Mouse (Mus musculus) lung, adult 2 months (tissue): ENCODE results near the gene Tjp2. TPM values are rescaled to one million over a fixed set of nuclear protein-coding genes. Genes with fewer than 3 reads are reported as not detected.

ENCODE experiments used
- DNase-seq: peaks from one replicate; pipeline ENCODE4 v3.0.0; 2022
- H3K4me1 ChIP-seq: fragments of 200-500 bp; 2 replicates; pipeline ENCODE4 v1.6.1; 2011; ENCODE audit warnings: low read length; ENCODE audit not compliant: control insufficient read depth, insufficient read depth
- H3K4me3 ChIP-seq: fragments of 200-500 bp; replicated peaks from 2 replicates; pipeline ENCODE3; 2011; ENCODE audit warnings: low read depth, mild to moderate bottlenecking, control low read depth, low read length; ENCODE audit errors: extremely low read depth
- CTCF ChIP-seq: fragments of 200-500 bp; IDR thresholded peaks from 2 replicates; pipeline ENCODE4 v1.5.1; 2011; ENCODE audit warnings: mild to moderate bottlenecking, low read length, control low read depth; ENCODE audit not compliant: insufficient read depth
- POLR2A ChIP-seq: fragments of 200-500 bp; IDR thresholded peaks from 2 replicates; pipeline ENCODE4 v1.6.1; 2011; ENCODE audit warnings: low read depth, mild to moderate bottlenecking, control low read depth, low read length, borderline replicate concordance; ENCODE audit errors: extremely low read depth
- WGBS: fragments of 180-500 bp; shearing (Covaris S2); methylation state at CpG from one replicate; pipeline ENCODE4 v1.1.7; 2018; 5-methylcytosine and 5-hydroxymethylcytosine counted together
- polyA plus RNA-seq: library from polyadenylated mRNA; depleted of rRNA; stranded (reverse); fragments of >200 nt; gene quantifications from 2 replicates; pipeline ENCODE4 v1.2.3, GENCODE M21; 2012

Gene Tjp2
- polyA plus RNA-seq, 1 experiment: 62.3 TPM

- Histone ChIP-seq H3K4me3 (no peak overlapping the region), H3K4me1 (peaks cover 5% of the 10 kb centered on the region; the same call in 1 of the 2 replicates)
- TF ChIP-seq CTCF: no peak
- TF ChIP-seq POLR2A: no peak
- WGBS: 55% methylated on average over 4 of the region's 4 CpGs
- no peak for DNase-seq
Observed at GRCm38 (mm10) chr19:24221455-24221854, 3.4 kb downstream of the Tjp2 start.

GRCm38 (mm10) chr19:24220795-24221445 lies 3.9 kb downstream of the Tjp2 start:
- Histone ChIP-seq H3K4me1 (peaks cover 5% of the 10 kb centered on the region; the same call in 1 of the 2 replicates), H3K4me3 (peak overlapping the region; percentile 6)
- WGBS: 13% methylated on average over 14 of the region's 14 CpGs
- DNase-seq: no peak
- TF ChIP-seq POLR2A: no peak
- no peak for TF ChIP-seq CTCF

- no peak for DNase-seq
- 81% methylated on average over 9 of the region's 9 CpGs for WGBS
- Histone ChIP-seq H3K4me3 (no peak overlapping the region), H3K4me1 (peaks cover 7% of the 10 kb centered on the region; the same call in 1 of the 2 replicates)
- no peak for TF ChIP-seq CTCF
- TF ChIP-seq POLR2A: no peak
Observed at GRCm38 (mm10) chr19:24219011-24219410, 5.8 kb downstream of the Tjp2 start.

GRCm38 (mm10) chr19:24218291-24218690 lies 6.5 kb downstream of the Tjp2 start:
- Histone ChIP-seq H3K4me1 (peaks cover 10% of the 10 kb centered on the region; the same call in 1 of the 2 replicates), H3K4me3 (no peak overlapping the region)
- 0 out of 2 replicates have a peak, but pooled peaks have one; percentile 12 for TF ChIP-seq CTCF
- no peak for TF ChIP-seq POLR2A
- DNase-seq: no peak
- 57% methylated on average over 2 of the region's 2 CpGs for WGBS

GRCm38 (mm10) chr19:24217851-24218250 lies 7.0 kb downstream of the Tjp2 start:
- H3K4me1 ChIP-seq: peaks cover 11% of the 10 kb centered on the region
- no peak overlapping the region for H3K4me3 ChIP-seq
- DNase-seq: no peak

GRCm38 (mm10) chr19:24216771-24217170 lies 8.1 kb downstream of the Tjp2 start:
- WGBS: 95% methylated on average over 9 of the region's 9 CpGs
- Histone ChIP-seq H3K4me3 (no peak overlapping the region), H3K4me1 (peaks cover 14% of the 10 kb centered on the region)
- DNase-seq: no peak
- TF ChIP-seq POLR2A: no peak
- no peak for TF ChIP-seq CTCF

More at GRCm38 (mm10) chr19:24217851-24218250, 7.0 kb downstream of the Tjp2 start:
- no peak for TF ChIP-seq POLR2A
- no peak for TF ChIP-seq CTCF

GRCm38 (mm10) chr19:24214939-24215338 lies 9.9 kb downstream of the Tjp2 start:
- TF ChIP-seq POLR2A (no peak), CTCF (0 out of 2 replicates have a peak, but pooled peaks have one; percentile 15)
- Histone ChIP-seq H3K4me1 (peaks cover 24% of the 10 kb centered on the region), H3K4me3 (no peak overlapping the region)
- no peak for DNase-seq
- WGBS: 73% methylated on average over 7 of the region's 7 CpGs

- no peak for DNase-seq
- TF ChIP-seq POLR2A: no peak
- TF ChIP-seq CTCF: no peak
- no peak overlapping the region for H3K4me3 ChIP-seq
- H3K4me1 ChIP-seq: peaks cover 24% of the 10 kb centered on the region
- 38% methylated on average over 7 of the region's 7 CpGs for WGBS
Observed at GRCm38 (mm10) chr19:24213299-24213698, 11.5 kb downstream of the Tjp2 start.

- 64% methylated on average over 12 of the region's 12 CpGs for WGBS
- peaks cover 24% of the 10 kb centered on the region for H3K4me1 ChIP-seq
- no peak overlapping the region for H3K4me3 ChIP-seq
- no peak for DNase-seq
- no peak for TF ChIP-seq CTCF
Observed at GRCm38 (mm10) chr19:24212552-24213249, 12.1 kb downstream of the Tjp2 start.

- TF ChIP-seq CTCF (no peak), POLR2A (no peak)
- 36% methylated on average over 10 of the region's 10 CpGs for WGBS
- no peak for DNase-seq
- H3K4me1 ChIP-seq: peaks cover 24% of the 10 kb centered on the region
- H3K4me3 ChIP-seq: no peak overlapping the region
Observed at GRCm38 (mm10) chr19:24211168-24211567, 13.7 kb downstream of the Tjp2 start.
